Comparison of ENCODE assay signal across 21 mouse cellular contexts in the genomic region with DNA sequence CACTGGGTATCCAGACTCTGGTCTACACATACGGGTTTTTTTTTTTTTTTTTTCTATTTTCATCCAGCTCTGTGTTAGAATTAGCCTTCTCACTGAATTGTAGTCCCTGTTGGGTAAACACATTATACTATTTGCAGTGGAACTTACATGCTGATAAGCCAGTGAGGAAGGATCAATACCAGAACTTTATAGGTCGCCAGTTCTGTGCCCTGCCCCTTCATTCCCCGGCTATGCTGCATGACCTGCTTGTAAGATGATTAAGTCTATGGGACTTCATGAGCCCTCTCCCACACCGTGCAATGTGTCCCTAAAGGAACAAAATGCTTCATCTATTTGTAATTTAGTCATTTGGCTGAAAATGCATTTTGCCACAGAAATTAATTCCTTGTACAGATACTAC.
"Had no signal": no experiment of that assay in that cellular context is flagged by ENCODE, and none has a peak within 500 bp of the region (broad histone marks: within the 10 kb centered on the region; RNA-seq: fewer than 3 reads in every experiment).

No protein-coding gene starts in this region.

- H3K9ac ChIP-seq: kidney, embryonic 15.5 days; limb, embryonic 12.5 days; limb, embryonic 15.5 days; liver, embryonic 15.5 days; lung, embryonic 14.5 days; neural tube, embryonic 12.5 days; neural tube, embryonic 15.5 days had no signal

- H3K9me3 ChIP-seq: kidney, embryonic 15.5 days; limb, embryonic 12.5 days; limb, embryonic 15.5 days; liver, embryonic 15.5 days; neural tube, embryonic 12.5 days; neural tube, embryonic 15.5 days had no signal

- H3K4me1 ChIP-seq: limb, embryonic 15.5 days; liver, embryonic 15.5 days; neural tube, embryonic 12.5 days; neural tube, embryonic 15.5 days had no signal

- H3K4me3 ChIP-seq: kidney, embryonic 15.5 days; limb, embryonic 12.5 days; limb, embryonic 15.5 days; liver, embryonic 15.5 days; neural tube, embryonic 12.5 days; neural tube, embryonic 15.5 days had no signal

- ATAC-seq: lung, postnatal 0 days had no signal

- DNase-seq: kidney, adult 11 months; kidney, adult 8-10 months; kidney, postnatal 10 days; kidney, postnatal 4 days; left cerebral cortex, postnatal 4 days; lung, embryonic 14.5 days; midbrain, embryonic 14.5 days; right cerebral cortex, adult 18-20 months; right cerebral cortex, postnatal 14 days; right cerebral cortex, postnatal 4 days; thymus, adult 2 months; thymus, postnatal 14 days; thymus, postnatal 4 days had no signal

- H3K4me2 ChIP-seq: kidney, embryonic 15.5 days; limb, embryonic 12.5 days; limb, embryonic 15.5 days; liver, embryonic 15.5 days; lung, embryonic 14.5 days; neural tube, embryonic 12.5 days; neural tube, embryonic 15.5 days had no signal

- H3K27me3 ChIP-seq: kidney, embryonic 15.5 days; limb, embryonic 12.5 days; limb, embryonic 15.5 days; liver, embryonic 15.5 days; neural tube, embryonic 12.5 days; neural tube, embryonic 15.5 days had no signal

- H3K36me3 ChIP-seq: kidney, embryonic 15.5 days; limb, embryonic 12.5 days; limb, embryonic 15.5 days; liver, embryonic 15.5 days; neural tube, embryonic 12.5 days; neural tube, embryonic 15.5 days had no signal

- H3K27ac ChIP-seq: kidney, embryonic 15.5 days; limb, embryonic 12.5 days; limb, embryonic 15.5 days; liver, embryonic 15.5 days; macrophage; neural tube, embryonic 12.5 days; neural tube, embryonic 15.5 days had no signal
